Mouse (Mus musculus): Measurements from ENCODE around the gene Acss2.
A peak's percentile ranks its signal among the peaks of the same experiment; 100 is the strongest.
"Not testable (repeated sequence)": the region's sequence is repeated elsewhere in the genome, so short reads cannot be mapped to it uniquely, and the experiment has no call there.

The Acss2 gene

DNA sequence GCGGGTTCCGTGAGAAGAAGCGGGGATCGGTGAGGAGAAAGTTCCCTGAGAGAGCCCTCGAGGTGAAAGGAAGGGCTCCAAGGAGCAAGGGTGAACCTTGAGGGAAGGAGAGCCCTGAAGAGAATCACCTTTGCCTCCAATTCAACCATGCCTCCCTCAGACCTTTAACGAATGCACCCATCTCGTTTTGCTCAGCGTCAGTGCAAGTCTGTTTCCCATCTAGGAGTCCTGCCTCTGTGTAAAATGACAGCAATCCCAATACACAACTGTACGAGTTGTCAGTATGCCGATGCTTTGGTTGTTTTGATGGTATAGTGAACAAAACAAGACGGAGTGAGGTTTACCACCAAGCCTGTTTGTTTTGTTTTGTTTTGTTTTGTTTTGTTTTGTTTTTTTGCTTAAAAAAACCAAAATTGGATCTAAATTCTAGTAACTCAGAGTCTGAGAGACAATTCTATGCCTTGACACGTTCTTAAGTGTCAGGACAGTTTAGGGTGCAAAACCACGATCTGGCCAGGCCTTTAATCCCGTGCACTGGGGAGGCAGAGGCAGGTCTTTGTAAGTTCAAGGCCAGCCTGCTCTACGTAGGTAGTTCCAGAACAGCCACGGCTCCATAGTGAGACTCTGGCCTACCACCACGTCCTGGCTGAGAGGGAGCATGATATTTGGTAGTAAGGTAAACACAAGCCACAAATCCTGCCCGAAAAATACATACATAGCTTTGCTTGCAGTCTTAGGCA, 953 bp downstream of the Acss2 start:
- Histone ChIP-seq H3K36me3 (ENCODE audit: control insufficient read depth, insufficient read depth, low read length, poor library complexity, severe bottlenecking) (no peaks in the 10 kb centered on the region), H3K27me3 (ENCODE audit: control insufficient read depth, insufficient read depth, low read length, poor library complexity, severe bottlenecking) (no peaks in the 10 kb centered on the region)
- DNase-seq (ENCODE audit: low read depth, low spot score): no peak

DNA sequence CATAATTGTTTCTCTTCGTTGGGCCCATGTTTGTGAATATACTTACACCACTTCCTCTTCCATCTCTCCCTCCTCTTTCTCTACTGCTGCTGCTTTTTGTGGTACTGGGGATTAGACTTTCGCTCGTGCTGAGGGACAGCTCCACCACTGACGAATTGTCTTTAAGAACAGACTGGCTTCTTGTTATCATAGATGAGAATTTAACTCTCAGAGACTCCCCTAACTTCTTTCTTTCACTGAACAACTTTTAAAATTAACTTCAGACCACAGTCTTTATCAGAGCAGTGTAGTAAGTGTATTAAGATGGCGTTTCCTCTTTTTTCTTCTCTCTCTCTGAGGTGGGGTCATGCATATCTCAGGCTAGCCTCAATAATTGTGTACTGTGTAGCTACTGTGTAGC, 6.0 kb downstream of the Acss2 start:
- Histone ChIP-seq H3K27me3 (ENCODE audit: control insufficient read depth, insufficient read depth, low read length, poor library complexity, severe bottlenecking) (no peaks in the 10 kb centered on the region), H3K36me3 (ENCODE audit: control insufficient read depth, insufficient read depth, low read length, poor library complexity, severe bottlenecking) (no peaks in the 10 kb centered on the region)
- no peak for DNase-seq (ENCODE audit: low read depth, low spot score)

DNA sequence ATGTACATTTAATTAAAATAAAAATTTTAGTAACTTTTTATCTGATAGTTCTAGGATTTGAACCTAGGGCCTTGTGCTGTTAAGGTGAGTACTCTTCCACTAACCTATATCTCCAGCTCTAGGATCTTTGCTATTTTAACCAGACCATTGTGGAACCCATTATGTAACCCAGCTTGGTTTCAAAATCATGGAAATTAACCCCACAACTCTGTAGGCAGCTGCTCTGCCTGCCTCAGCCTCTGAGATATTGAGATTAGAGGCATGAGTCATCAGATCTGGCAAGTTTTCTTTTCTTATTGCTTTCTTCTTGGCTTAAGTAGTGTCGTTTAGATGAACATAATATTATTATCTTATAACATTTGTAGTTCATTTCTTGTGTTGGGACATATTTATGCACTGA, 6.6 kb downstream of the Acss2 start:
- H3K27me3 ChIP-seq (ENCODE audit: control insufficient read depth, insufficient read depth, low read length, poor library complexity, severe bottlenecking): no peaks in the 10 kb centered on the region
- H3K36me3 ChIP-seq (ENCODE audit: control insufficient read depth, insufficient read depth, low read length, poor library complexity, severe bottlenecking): no peaks in the 10 kb centered on the region
- DNase-seq (ENCODE audit: low read depth, low spot score): no peak

DNA sequence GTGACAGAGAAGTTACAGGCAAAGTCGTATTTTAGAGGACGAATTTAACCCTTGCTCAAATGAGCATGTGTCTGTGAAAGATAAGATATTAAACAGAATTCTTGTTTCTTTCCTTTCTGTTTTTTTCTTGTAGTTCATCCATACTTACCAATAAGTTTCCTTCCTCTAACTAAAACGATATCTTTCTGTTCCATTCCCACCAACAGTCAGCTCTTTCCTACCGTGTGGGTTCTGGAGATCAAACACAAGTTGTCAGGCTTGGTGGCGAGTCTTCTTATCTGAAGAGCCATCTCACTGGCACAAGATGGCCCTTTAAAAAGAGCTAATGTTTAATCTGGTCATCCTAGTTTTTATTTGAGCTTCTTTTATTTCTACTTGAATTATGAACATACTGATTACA, 9.6 kb downstream of the Acss2 start:
- H3K36me3 ChIP-seq (ENCODE audit: control insufficient read depth, insufficient read depth, low read length, poor library complexity, severe bottlenecking): no peaks in the 10 kb centered on the region
- H3K27me3 ChIP-seq (ENCODE audit: control insufficient read depth, insufficient read depth, low read length, poor library complexity, severe bottlenecking): no peaks in the 10 kb centered on the region
- no peak for DNase-seq (ENCODE audit: low read depth, low spot score)

DNA sequence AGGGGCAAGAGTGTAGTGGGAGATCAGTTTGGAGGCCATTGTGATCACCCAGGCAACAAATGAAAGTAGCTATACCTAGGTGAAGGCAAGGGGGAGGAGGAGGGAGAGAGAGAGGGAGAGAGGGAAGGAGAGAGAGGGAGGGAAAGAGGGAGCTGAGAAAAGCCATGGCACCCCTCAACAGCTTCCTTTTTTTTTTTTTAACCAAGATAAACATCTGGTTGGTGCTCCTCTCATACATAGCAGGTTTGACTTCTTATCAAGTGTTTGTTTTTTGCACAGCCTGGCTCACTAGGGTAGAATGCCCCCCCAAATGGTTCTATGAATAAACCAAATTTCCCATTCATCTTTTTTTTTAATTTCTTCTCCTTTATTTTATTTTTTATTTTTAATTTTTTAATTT, 18.5 kb downstream of the Acss2 start:
- no peaks in the 10 kb centered on the region for H3K27me3 ChIP-seq (ENCODE audit: control insufficient read depth, insufficient read depth, low read length, poor library complexity, severe bottlenecking)
- no peaks in the 10 kb centered on the region for H3K36me3 ChIP-seq (ENCODE audit: control insufficient read depth, insufficient read depth, low read length, poor library complexity, severe bottlenecking)

DNA sequence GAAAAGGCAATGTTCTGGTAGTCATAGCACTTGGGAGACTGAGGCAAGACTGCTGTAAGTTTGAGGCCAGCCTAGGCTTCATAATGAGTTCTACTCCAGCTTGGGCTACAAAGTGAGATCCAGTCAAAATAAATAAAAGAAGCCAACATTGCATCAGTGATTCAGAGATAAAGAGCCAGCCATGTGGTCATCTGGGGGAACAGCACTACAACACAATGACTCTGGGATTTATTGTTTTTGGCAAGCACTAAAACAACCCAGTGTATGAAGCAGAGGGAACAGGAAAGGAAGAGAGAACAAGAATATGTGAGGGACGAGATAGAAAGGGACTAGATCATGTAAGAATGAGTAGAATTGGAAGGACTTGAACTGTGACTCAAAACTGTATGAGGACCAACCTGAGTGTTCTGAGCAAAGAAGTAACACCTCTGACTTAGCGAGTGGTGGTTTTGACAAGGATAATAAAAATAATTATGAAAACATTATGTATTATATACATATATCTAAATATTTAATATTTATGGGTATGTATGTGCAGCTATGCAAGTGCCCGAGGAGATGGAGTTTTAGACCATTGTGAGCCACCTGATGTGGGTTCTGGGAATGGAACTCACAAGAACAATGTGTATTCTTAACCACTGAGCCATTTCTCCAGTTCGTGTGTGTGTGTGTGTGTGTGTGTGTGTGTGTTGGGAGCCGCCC, 20.2 kb downstream of the Acss2 start:
- DNase-seq (ENCODE audit: low read depth, low spot score): peak; percentile 68
- H3K27me3 ChIP-seq (ENCODE audit: control insufficient read depth, insufficient read depth, low read length, poor library complexity, severe bottlenecking): no peaks in the 10 kb centered on the region
- no peaks in the 10 kb centered on the region for H3K36me3 ChIP-seq (ENCODE audit: control insufficient read depth, insufficient read depth, low read length, poor library complexity, severe bottlenecking)

More for the DNA sequence above, 18.5 kb downstream of the Acss2 start:
- no peak for DNase-seq (ENCODE audit: low read depth, low spot score)

DNA sequence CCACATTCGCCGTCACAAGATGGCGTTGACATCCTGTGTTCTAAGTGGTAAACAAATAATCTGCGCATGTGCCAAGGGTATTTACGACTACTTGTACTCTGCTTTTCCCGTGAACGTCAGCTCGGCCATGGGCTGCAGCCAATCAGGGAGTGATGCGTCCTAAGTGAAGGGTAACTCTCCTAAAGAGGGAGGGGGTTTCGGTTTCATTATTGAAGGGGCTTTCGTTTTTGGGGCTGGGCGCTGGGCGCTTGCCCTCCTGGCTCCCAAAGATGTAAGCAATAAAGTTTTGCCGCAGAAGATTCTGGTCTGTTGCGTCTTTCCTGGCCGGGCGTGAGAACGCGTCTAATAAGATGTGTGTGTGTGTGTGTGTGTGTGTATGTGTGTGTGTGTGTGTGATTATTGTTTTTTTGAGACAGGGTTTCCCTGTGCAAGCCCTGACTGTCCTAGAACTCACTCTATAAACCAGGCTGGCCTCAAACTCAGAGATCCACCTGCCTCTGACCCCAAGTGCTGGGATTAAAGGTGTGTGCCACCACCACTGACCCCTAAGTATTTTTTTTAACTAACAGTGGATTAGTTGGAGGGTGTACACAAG, 20.8 kb downstream of the Acss2 start:
- H3K36me3 ChIP-seq (ENCODE audit: control insufficient read depth, insufficient read depth, low read length, poor library complexity, severe bottlenecking); DNase-seq (ENCODE audit: low read depth, low spot score); H3K27me3 ChIP-seq (ENCODE audit: control insufficient read depth, insufficient read depth, low read length, poor library complexity, severe bottlenecking): not testable (repeated sequence)

DNA sequence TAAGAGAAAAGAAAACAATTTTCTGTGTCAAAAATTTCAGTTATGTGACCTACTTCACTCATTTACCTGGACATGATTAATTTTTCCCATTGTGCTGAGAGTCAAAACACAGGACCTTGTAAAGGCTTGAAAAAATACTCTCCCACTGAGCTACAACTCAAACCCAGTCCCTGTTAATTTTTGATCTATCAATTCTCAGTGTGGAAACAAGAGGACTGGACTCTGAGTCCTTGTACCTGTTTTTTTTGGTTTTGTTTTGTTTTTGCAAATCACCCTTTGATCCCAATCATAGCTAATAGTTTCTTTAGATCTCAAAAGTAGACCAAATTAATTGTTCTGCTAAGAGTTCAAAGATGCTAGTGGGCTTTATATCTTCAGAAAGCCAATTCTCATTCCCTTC, 21.9 kb downstream of the Acss2 start:
- H3K27me3 ChIP-seq (ENCODE audit: control insufficient read depth, insufficient read depth, low read length, poor library complexity, severe bottlenecking): no peaks in the 10 kb centered on the region

DNA sequence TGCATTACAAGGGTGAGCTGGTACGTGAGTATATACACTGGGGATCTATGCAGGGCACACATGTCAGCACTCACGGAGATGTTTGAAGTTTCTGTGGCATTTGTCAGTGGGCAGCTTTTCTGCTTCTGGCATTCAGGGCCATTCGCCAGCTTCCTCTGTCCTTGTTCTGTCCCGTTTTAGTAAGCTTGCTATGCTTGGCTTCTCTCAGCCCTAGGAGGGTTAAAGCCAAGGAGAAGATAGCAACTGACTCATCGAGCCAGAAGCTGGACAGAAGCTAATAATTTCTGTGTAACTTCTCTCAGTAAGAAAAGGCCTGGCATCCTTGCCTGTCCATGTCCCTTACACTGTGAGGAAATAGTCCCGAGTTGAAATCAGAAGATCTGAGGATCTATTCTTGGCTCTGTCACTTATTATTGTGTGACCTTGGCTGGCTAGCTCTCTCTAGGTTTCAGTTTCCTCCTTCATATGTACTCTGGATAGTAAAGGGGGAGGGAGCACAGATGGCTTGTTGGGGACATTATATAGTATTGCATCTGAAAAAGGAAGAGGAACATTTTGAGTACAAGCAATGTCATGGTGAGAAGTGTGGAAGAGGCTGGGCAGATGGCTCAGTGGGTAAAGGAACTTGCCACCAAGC, 23.2 kb downstream of the Acss2 start:
- DNase-seq (ENCODE audit: low read depth, low spot score): peak; percentile 28
- no peaks in the 10 kb centered on the region for H3K36me3 ChIP-seq (ENCODE audit: control insufficient read depth, insufficient read depth, low read length, poor library complexity, severe bottlenecking)
- no peaks in the 10 kb centered on the region for H3K27me3 ChIP-seq (ENCODE audit: control insufficient read depth, insufficient read depth, low read length, poor library complexity, severe bottlenecking)

More for the DNA sequence above, 21.9 kb downstream of the Acss2 start:
- H3K36me3 ChIP-seq (ENCODE audit: control insufficient read depth, insufficient read depth, low read length, poor library complexity, severe bottlenecking): no peaks in the 10 kb centered on the region
- no peak for DNase-seq (ENCODE audit: low read depth, low spot score)

DNA sequence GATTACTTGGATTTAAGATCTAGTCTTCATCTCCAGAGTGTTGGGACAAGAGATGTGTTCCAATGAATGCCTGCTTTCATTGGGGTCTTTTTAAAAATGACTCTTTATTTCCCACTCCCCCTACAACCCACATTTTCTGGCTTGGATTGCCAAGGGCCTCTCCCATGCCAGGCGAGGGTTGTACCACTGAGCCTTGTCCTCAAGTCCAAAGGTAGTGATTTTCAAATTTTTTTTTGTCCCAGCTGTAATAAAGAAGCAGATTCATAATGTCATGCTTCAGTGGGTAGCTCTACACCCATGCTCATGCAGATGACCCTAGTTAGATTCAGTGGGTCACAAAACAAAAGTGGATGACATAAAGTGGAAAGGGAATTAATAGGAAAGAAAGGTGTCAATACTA, 29.2 kb downstream of the Acss2 start:
- DNase-seq (ENCODE audit: low read depth, low spot score): no peak
- Histone ChIP-seq H3K27me3 (ENCODE audit: control insufficient read depth, insufficient read depth, low read length, poor library complexity, severe bottlenecking) (no peaks in the 10 kb centered on the region), H3K36me3 (ENCODE audit: control insufficient read depth, insufficient read depth, low read length, poor library complexity, severe bottlenecking) (no peaks in the 10 kb centered on the region)

DNA sequence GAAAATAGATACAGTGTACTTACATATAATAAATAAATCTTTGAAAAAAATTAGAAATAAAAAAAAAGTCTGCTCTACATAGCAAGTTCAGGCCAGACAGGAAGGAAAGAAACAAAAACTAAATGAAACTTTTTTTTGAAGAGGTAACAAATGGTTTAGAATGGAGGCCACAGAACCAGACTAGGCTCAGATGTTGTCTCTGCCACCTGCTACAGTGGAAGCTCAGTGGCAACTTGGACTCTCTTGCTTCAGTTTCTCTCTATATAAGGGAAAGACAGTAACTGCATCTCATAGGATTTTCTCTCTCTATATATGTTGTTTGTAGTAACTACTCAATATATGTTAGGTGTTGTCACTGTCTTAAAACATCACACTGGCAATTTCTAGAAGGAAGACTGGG, 34.6 kb downstream of the Acss2 start:
- Histone ChIP-seq H3K36me3 (ENCODE audit: control insufficient read depth, insufficient read depth, low read length, poor library complexity, severe bottlenecking) (no peaks in the 10 kb centered on the region), H3K27me3 (ENCODE audit: control insufficient read depth, insufficient read depth, low read length, poor library complexity, severe bottlenecking) (no peaks in the 10 kb centered on the region)
- DNase-seq (ENCODE audit: low read depth, low spot score): no peak

DNA sequence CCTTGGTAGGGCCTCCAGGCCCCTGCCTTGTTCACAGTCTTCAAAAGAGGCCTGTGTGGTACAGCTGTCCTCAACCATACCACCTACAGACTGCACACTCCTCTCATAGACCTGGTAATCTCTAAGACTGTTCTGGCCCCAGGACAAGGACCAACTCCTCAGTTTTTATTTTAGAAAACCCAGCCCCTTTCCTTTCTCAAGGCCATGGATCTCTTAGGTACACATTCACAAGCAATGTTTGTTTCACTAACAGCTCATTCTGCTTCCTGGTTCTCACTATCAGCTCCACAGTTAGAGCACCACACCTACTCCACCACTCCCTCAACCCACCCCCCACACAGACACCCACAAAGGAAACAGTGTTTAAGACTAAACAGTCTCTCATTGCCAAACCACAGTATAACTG, 35.2 kb downstream of the Acss2 start:
- Histone ChIP-seq H3K36me3 (ENCODE audit: control insufficient read depth, insufficient read depth, low read length, poor library complexity, severe bottlenecking) (no peaks in the 10 kb centered on the region), H3K27me3 (ENCODE audit: control insufficient read depth, insufficient read depth, low read length, poor library complexity, severe bottlenecking) (no peaks in the 10 kb centered on the region)
- DNase-seq (ENCODE audit: low read depth, low spot score): no peak

DNA sequence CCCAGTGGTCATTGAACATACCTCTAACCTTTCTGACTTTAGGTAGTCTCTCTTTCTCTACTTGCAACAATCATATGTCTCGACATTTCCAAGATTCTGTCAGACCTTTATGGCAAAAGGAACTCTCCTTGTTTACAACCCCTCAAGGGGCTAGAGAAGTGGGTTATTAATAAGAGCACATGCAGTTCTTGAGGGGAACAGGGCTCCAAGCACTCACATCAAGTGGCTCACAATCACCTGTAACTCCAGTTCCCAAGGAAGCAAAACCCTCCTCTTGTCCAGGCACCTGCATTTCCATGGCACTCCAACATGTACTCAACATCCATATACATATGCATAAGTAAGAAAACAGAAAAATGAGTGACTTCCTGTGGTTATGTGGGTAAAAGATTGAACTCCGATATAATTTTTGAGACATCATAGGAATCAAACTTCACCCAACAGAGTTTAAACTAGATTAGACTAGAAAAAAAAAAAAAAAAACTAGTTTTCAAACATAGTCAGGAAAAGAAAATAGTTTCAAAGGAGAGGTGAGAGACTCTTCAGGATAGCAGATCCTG, 36.8 kb downstream of the Acss2 start:
- Histone ChIP-seq H3K27me3 (ENCODE audit: control insufficient read depth, insufficient read depth, low read length, poor library complexity, severe bottlenecking) (no peaks in the 10 kb centered on the region), H3K36me3 (ENCODE audit: control insufficient read depth, insufficient read depth, low read length, poor library complexity, severe bottlenecking) (no peaks in the 10 kb centered on the region)
- no peak for DNase-seq (ENCODE audit: low read depth, low spot score)

DNA sequence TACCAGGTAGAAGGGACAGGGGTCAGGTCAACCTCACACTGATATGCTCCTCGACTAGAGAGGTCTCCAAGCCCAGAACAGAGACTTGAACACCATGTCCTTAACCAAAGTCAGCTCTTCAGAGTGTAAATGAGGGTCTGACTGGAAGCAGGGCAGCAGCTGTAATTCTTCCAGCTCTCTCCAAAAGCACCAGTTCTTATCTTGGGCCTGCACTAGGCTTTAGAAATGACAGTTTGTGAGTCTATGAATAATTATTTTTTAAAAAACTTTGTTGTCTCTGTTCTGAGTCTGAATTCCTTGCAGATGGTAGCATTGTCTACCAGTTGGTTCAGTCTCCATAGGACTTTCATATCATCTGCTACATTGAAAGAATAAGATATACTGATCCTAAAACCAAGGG, 44.5 kb downstream of the Acss2 start:
- no peak for DNase-seq (ENCODE audit: low read depth, low spot score)
- H3K27me3 ChIP-seq (ENCODE audit: control insufficient read depth, insufficient read depth, low read length, poor library complexity, severe bottlenecking): no peaks in the 10 kb centered on the region
- peaks cover 1% of the 10 kb centered on the region; the same call in 1 of the 2 replicates for H3K36me3 ChIP-seq (ENCODE audit: control insufficient read depth, insufficient read depth, low read length, poor library complexity, severe bottlenecking)

DNA sequence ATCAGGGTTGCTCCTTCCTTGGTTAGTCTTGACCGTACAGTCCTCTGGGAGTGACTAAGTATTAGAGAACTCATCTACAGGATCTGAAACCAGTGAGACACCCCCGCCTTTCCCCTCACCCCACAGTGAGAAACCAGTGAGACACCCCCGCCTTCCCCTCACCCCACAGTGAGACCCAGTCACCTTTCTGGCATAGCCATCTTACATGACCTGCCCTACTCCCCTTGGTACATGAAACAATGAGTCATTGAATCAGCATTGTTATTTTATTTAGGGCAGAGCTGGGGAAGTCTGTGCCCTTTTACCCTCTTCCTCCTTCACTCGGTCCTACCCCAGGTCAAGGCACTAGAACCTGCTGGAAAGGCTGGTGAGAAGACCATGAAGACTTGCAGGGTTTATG, 45.2 kb downstream of the Acss2 start:
- no peak for DNase-seq (ENCODE audit: low read depth, low spot score)
- Histone ChIP-seq H3K27me3 (ENCODE audit: control insufficient read depth, insufficient read depth, low read length, poor library complexity, severe bottlenecking) (no peaks in the 10 kb centered on the region), H3K36me3 (ENCODE audit: control insufficient read depth, insufficient read depth, low read length, poor library complexity, severe bottlenecking) (peaks cover 3% of the 10 kb centered on the region; the same call in 1 of the 2 replicates)

All from splenic B cell, adult 2 months (primary cell).